Mouse (Mus musculus) embryonic fibroblast, embryonic 13.5 days (primary cell): Measurements from ENCODE around the gene Rnf2.

Source experiments
- CTCF ChIP-seq: IDR thresholded peaks from 2 replicates; pipeline ENCODE4 v1.5.1; 2011; ENCODE audit warnings: mild to moderate bottlenecking, control low read depth, low read length, moderate library complexity, borderline replicate concordance; ENCODE audit not compliant: insufficient read depth
- POLR2A ChIP-seq: IDR thresholded peaks from 2 replicates; pipeline ENCODE4 v1.6.1; 2011; ENCODE audit warnings: low read depth, mild to moderate bottlenecking, control low read depth, low read length, moderate library complexity

- TF ChIP-seq POLR2A (no peak), CTCF (no peak)
These were observed 6.9 kb downstream of the Rnf2 start for GRCm38 (mm10) chr1:151493826-151494225.
